Mouse (Mus musculus): ENCODE results near the gene Rhox4g. TPM values are rescaled to one million over a fixed set of nuclear protein-coding genes. Genes with fewer than 3 reads are reported as not detected.
"Not testable (repeated sequence)": the region's sequence is repeated elsewhere in the genome, so short reads cannot be mapped to it uniquely, and the experiment has no call there.

Gene Rhox4g
- not detected in 2 replicates for polyA plus RNA-seq (2015; fragmentation: Nextera tagmentation; extraction: Ambion mirVana)

- H3K9ac ChIP-seq (replicated peaks); H3K4me3 ChIP-seq (ENCODE audit: low read depth, low read length); H3K27ac ChIP-seq (ENCODE audit: low read depth); DNase-seq; H3K27me3 ChIP-seq (ENCODE audit: insufficient read depth, low read length); H3K4me2 ChIP-seq (ENCODE audit: low read depth, low read length); H3K9me3 ChIP-seq (ENCODE audit: low read length); ATAC-seq; H3K4me1 ChIP-seq (ENCODE audit: insufficient read depth); H3K36me3 ChIP-seq (replicated peaks; ENCODE audit: insufficient read depth, low read length): not testable (repeated sequence)
- 88% methylated on average over 13 of the region's 20 CpGs for WGBS (ENCODE audit: insufficient replicate concordance)
These were observed at the start of gene Rhox4g for GRCm38 (mm10) chrX:37651227-37651626. TSS of gene Rhox4g (minus strand) at chrX:37651327.

DNA sequence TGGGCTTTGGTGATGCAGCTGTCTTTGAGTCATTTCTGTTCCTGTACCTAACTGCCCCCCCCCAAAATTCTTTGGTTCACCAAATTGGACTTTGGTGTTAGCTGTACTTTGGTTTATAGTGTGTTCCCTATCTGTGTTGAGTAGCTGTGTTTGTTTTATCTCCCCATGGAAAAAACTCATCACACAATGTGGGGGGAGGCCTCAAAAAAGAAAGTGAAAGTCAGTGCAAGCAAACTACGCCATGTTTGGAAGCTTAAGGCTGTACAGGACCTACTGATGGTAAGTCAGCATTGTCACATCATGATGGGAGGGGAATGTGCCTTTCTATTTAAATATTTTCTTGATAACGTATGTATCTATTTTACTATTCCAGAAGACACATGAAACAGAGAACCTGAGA, 41.1 kb upstream of the Rhox4g start:
- WGBS (ENCODE audit: insufficient replicate concordance), result 65% methylated on average over 2 of the region's 2 CpGs
- TF ChIP-seq CTCF (IDR thresholded peaks at IDR 0.05; ENCODE audit: low read depth), result no peak
- no peak for TF ChIP-seq EP300 (IDR thresholded peaks at IDR 0.05; ENCODE audit: low read depth)
- no peak for DNase-seq
- Histone ChIP-seq H3K27ac (ENCODE audit: low read depth) (no peak overlapping the region), H3K4me1 (ENCODE audit: insufficient read depth) (no peaks in the 10 kb centered on the region), H3K27me3 (ENCODE audit: insufficient read depth, low read length) (no peaks in the 10 kb centered on the region), H3K4me2 (ENCODE audit: low read depth, low read length) (no peak overlapping the region), H3K4me3 (ENCODE audit: low read depth, low read length) (no peak overlapping the region), H3K9me3 (ENCODE audit: low read length) (no peaks in the 10 kb centered on the region), H3K36me3 (replicated peaks; ENCODE audit: insufficient read depth, low read length) (no peaks in the 10 kb centered on the region), H3K9ac (replicated peaks) (no peak overlapping the region)
- ATAC-seq, result 0 out of 2 replicates have a peak, but pooled peaks have one; percentile 8

- H3K27ac ChIP-seq (ENCODE audit: low read depth), result no peak overlapping the region
- 83% methylated on average over 24 of the region's 24 CpGs for WGBS (ENCODE audit: insufficient replicate concordance)
These were observed 32.0 kb upstream of the Rhox4g start for GRCm38 (mm10) chrX:37683031-37683715.

DNA sequence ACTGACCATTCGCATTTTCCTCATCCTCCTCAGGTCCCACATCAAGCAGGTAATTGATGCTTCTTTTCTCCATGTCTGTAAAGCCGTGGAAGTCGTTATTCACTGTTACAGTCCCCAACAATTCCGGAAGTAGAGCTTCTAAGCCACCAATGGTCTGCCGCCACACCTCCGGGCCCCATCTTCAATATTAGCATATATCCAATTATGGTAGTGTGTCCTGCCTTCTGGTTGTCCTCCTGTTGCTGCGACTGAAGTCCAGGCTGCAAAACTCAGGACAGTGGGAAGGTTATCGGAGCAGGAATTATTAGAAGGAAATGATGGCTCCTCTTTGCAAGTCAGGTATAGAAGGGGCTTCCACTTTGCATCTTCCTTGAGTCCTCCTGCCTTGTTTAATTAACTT, 22.1 kb upstream of the Rhox4g start, which contains the start of gene Rhox2h:
Gene Rhox2h (minus strand): TSS at position 101 of the 400 bp plus-strand sequence.
- not testable (repeated sequence) for H3K4me2 ChIP-seq (ENCODE audit: low read depth, low read length); H3K9me3 ChIP-seq (ENCODE audit: low read length); DNase-seq; H3K4me1 ChIP-seq (ENCODE audit: insufficient read depth); H3K36me3 ChIP-seq (replicated peaks; ENCODE audit: insufficient read depth, low read length); H3K27me3 ChIP-seq (ENCODE audit: insufficient read depth, low read length); H3K9ac ChIP-seq (replicated peaks); H3K27ac ChIP-seq (ENCODE audit: low read depth); ATAC-seq; H3K4me3 ChIP-seq (ENCODE audit: low read depth, low read length)
- WGBS (ENCODE audit: insufficient replicate concordance), result 77% methylated on average over 8 of the region's 8 CpGs

More at GRCm38 (mm10) chrX:37683031-37683715, 32.0 kb upstream of the Rhox4g start:
- Histone ChIP-seq H3K4me3 (ENCODE audit: low read depth, low read length) (no peak overlapping the region), H3K4me2 (ENCODE audit: low read depth, low read length) (no peak overlapping the region), H3K36me3 (replicated peaks; ENCODE audit: insufficient read depth, low read length) (no peaks in the 10 kb centered on the region), H3K9me3 (ENCODE audit: low read length) (no peaks in the 10 kb centered on the region), H3K27me3 (ENCODE audit: insufficient read depth, low read length) (no peaks in the 10 kb centered on the region), H3K4me1 (ENCODE audit: insufficient read depth) (no peaks in the 10 kb centered on the region), H3K9ac (replicated peaks) (no peak overlapping the region)
- ATAC-seq, result no peak
- DNase-seq, result no peak
- TF ChIP-seq EP300 (IDR thresholded peaks at IDR 0.05; ENCODE audit: low read depth) (no peak), CTCF (IDR thresholded peaks at IDR 0.05; ENCODE audit: low read depth) (no peak)

DNA sequence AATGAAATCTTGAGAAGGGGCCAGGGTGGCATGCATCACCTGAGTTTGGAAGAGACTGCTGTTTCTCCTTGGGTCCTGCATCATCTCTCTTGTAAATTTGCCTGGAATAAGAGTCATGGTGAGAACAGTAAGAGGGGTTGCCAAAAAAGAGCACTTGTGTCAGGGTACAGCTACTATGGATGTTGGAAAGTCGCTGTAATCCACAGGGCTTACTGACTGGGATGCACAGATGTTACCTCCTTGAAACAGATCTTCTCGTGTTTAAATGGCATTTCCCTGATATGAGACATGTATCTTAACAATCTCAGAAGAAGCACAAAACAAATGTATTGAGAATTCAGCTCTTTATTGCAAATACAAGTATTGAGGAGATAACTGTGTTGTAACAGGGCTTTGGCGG, 17.5 kb upstream of the Rhox4g start, which contains the start of gene Rhox3h:
Gene Rhox3h (minus strand): TSS at position 101 of the 400 bp plus-strand sequence.
- WGBS (ENCODE audit: insufficient replicate concordance), result 50% methylated on average over 1 of the region's 3 CpGs
- not testable (repeated sequence) for H3K4me2 ChIP-seq (ENCODE audit: low read depth, low read length); H3K4me1 ChIP-seq (ENCODE audit: insufficient read depth); H3K9me3 ChIP-seq (ENCODE audit: low read length); H3K27me3 ChIP-seq (ENCODE audit: insufficient read depth, low read length); ATAC-seq; H3K36me3 ChIP-seq (replicated peaks; ENCODE audit: insufficient read depth, low read length); H3K4me3 ChIP-seq (ENCODE audit: low read depth, low read length); H3K27ac ChIP-seq (ENCODE audit: low read depth); H3K9ac ChIP-seq (replicated peaks); DNase-seq

DNA sequence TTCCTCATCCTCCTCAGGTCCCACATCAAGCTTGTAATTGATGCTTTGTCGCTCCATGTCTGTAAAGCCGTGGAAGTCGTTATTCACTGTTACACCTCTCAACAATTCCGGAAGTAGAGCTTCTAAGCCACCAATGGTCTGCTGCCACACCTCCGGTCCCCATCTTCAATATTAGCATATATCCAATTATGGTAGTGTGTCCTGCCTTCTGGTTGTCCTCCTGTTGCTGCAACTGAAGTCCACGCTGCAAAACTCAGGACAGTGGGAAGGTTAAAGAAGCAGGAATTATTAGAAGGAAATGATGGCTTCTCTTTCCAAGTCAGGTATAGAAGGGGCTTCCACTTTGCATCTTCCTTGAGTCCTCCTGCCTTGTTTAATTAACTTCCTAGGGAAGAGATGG, 7.8 kb downstream of the Rhox4g start, which contains the start of gene Rhox2g:
Gene Rhox2g (minus strand): TSS at position 101 of the 400 bp plus-strand sequence.
- H3K4me1 ChIP-seq (ENCODE audit: insufficient read depth); H3K4me3 ChIP-seq (ENCODE audit: low read depth, low read length); H3K9ac ChIP-seq (replicated peaks); ATAC-seq; DNase-seq; H3K4me2 ChIP-seq (ENCODE audit: low read depth, low read length); H3K27ac ChIP-seq (ENCODE audit: low read depth); H3K36me3 ChIP-seq (replicated peaks; ENCODE audit: insufficient read depth, low read length); H3K9me3 ChIP-seq (ENCODE audit: low read length); H3K27me3 ChIP-seq (ENCODE audit: insufficient read depth, low read length): not testable (repeated sequence)
- 79% methylated on average over 6 of the region's 6 CpGs for WGBS (ENCODE audit: insufficient replicate concordance)

DNA sequence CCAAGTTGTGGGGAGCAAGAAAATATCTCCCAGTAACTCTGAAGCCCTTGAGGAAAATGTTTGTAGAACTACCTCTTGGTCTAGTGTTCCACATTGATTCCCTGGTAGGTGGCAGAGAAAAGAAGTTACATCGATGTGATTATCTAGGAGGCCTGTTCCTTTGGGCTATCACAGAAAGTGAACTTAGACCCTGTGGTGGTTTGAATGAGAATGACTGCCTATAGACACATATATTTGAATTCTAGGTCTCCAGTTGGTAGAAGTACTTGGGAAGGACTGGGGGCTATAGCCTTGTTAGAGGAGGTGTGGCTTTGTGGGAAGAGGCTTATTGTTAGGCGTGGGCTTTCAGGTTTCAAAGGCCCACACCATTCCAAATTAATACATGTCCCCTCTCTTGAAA, 22.6 kb downstream of the Rhox4g start, which contains the start of gene Rhox3g:
Gene Rhox3g (minus strand): TSS at position 101 of the 400 bp plus-strand sequence.
- H3K27me3 ChIP-seq (ENCODE audit: insufficient read depth, low read length); H3K4me3 ChIP-seq (ENCODE audit: low read depth, low read length); H3K36me3 ChIP-seq (replicated peaks; ENCODE audit: insufficient read depth, low read length); H3K9me3 ChIP-seq (ENCODE audit: low read length); ATAC-seq; H3K4me2 ChIP-seq (ENCODE audit: low read depth, low read length); H3K9ac ChIP-seq (replicated peaks); H3K4me1 ChIP-seq (ENCODE audit: insufficient read depth); H3K27ac ChIP-seq (ENCODE audit: low read depth); DNase-seq: not testable (repeated sequence)
- WGBS (ENCODE audit: insufficient replicate concordance), result 73% methylated on average over 2 of the region's 2 CpGs

DNA sequence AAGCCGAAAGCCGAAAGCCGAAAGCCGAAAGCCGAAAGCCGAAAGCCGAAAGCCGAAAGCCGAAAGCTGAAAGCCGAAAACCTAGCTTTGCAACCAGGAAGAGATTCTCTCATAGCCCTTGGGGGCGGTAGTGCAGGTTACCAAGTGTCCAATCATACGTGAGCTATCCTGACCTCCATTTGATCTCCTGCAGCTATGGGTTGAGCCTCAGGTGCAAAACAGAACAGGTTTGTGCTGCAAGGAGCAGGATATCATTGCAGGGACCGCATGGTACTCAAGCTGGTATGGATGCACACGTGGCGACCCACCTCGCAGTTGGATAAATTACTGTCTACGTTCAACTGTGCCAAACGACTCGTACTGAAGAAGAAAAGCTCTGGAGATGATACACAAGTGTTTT, 43.5 kb downstream of the Rhox4g start, which contains the start of gene Rhox4f:
Gene Rhox4f (minus strand): TSS at position 101 of the 400 bp plus-strand sequence.
- H3K4me1 ChIP-seq (ENCODE audit: insufficient read depth); H3K36me3 ChIP-seq (replicated peaks; ENCODE audit: insufficient read depth, low read length); H3K9me3 ChIP-seq (ENCODE audit: low read length); DNase-seq; H3K27ac ChIP-seq (ENCODE audit: low read depth); H3K4me2 ChIP-seq (ENCODE audit: low read depth, low read length); ATAC-seq; H3K9ac ChIP-seq (replicated peaks); H3K27me3 ChIP-seq (ENCODE audit: insufficient read depth, low read length); H3K4me3 ChIP-seq (ENCODE audit: low read depth, low read length): not testable (repeated sequence)
- WGBS (ENCODE audit: insufficient replicate concordance), result 87% methylated on average over 13 of the region's 19 CpGs

Measured in liver, postnatal 0 days (tissue).